Mouse (Mus musculus) c-Kit-positive CD71-negative TER-119-negative erythroid progenitor cells, embryonic 14.5 days (primary cell): Measurements from ENCODE around the gene Tusc2.
A peak's percentile ranks its signal among the peaks of the same experiment; 100 is the strongest.

Source experiments
- DNase-seq: peaks from one replicate; pipeline ENCODE4 v3.0.0-alpha.2; 2013; ENCODE audit warnings: low read depth

Gene Tusc2

DNA sequence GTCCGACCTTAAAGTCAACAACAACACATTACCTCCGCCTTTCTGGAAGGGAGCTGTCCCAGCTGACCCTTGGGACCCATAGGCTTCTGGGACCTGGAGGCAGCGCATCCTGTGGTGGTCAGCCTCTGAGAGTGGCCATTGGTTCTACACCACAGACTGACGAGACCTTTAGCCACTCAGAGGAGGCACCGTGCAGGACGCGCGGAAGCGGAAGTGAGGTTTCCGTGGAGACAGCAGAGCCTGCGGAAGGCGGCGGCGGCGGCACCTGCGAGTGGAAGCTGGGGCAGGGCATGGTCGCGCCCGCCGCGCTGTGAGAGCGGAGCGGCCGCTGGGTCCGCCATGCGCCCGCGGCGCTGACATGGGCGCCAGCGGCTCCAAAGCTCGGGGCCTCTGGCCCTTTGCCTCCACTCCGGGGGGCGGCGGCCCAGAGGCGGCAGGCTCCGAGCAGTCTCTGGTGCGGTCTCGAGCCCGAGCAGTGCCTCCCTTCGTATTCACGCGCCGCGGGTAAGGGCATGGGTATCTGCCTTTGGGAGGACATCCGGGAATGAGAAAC, at the start of gene Tusc2:
Gene Tusc2, plus strand, starts transcription at position 227 of the 553 bp plus-strand sequence.
- peak; percentile 88 for DNase-seq

DNA sequence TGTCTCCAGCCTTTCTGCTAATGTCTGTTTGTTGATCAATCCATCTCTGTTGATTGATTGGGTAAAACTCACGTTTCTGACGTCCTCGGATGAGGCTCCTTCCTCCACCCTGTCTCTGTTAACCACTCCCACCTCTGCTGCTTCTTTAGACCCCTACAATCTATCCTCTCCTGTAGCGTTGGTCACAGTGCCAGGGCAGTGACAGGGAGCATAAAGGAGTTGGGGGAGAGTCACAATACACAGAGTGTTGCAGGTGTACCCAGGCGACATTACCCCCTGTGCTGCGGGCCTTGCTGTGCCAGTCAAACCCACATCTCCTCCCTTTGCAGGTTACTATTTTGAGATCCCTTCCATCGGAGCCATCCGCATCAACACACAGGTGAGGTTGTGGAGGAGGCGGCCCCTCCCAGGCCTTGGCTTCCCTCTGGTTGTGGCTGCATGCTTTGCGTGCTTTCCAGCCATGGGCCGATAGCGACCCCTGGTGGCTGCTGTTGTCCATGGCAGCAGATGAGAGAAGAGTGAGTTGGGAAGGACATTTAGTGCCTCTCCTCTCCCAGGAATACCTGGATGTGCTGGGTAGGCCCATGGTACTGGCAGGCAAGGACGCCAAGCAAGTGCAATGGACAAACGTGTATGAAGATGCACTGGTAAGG, 48.6 kb upstream of the Tusc2 start:
- peak; percentile 58 for DNase-seq

DNA sequence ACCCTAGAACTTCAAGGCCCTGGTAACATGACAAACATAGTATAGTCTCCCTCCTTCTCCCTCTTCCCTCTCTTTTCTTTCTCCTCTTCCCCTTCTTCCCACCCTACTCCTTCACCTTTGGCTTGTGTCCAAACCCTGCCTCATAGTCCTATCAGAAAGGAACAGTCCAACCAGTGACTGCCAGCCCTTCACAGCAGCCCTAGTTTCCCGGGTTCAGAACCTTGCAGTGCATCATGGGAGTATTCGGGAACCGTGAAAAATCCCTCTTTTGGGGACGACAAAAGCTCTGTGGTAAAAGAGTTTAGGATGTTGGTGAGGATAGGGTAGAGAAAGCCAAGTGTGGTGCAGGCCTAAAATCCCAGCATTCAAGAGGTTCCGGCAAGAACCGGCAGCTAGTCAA, 42.7 kb upstream of the Tusc2 start:
- DNase-seq = no peak

DNA sequence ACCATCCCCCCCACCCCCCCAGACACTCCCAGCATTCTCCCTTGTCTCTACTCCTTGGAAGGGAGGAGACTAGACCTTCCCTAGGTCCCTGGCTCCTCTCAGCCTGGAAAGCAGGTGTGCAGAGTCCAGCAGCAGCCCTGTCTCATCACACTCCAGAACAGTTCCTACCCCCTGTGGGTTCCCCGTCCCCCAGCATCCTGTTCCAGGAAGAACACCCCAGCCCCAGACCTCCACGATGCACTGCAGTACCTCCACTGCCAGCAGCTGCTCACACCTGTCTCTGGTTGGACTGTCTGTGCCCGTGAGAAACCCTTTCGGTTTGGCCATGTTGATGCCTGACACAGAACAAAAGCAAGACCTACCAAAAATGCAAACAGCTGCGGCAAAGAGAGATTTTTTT, 41.9 kb upstream of the Tusc2 start:
- DNase-seq = no peak

DNA sequence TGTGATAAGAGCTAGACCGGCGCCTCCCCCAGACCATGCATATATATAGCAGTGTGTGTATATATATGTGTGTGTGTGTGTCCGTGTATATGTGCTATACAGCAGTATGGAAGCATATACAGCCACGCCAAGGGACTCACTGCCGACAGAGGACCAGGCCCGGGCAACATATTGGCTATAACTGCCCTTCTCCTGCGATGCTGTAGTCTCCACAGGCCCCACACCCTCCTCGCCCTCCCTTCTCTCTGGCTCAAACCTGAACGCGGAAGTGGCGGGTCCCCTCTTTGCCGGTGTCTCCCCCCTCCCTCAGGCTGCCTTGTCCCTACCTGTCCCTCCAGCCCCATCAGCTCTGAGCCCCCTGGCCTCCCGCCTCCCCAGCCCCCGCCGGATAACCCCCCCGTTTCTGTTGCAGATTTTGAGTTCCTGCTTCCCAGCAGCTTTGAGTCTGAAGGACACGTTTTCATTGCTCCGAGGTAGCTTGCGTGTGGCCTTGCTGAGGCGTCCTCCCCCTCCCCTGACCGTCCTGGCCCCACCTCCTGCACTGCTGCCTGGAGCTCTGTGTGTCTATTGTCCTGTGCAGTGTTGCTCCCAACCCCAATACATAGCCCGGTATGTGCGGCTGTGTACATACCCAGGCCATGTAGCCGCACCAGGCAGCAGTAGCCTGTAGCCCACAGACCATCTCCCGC, 41.2 kb upstream of the Tusc2 start:
- DNase-seq = no peak

DNA sequence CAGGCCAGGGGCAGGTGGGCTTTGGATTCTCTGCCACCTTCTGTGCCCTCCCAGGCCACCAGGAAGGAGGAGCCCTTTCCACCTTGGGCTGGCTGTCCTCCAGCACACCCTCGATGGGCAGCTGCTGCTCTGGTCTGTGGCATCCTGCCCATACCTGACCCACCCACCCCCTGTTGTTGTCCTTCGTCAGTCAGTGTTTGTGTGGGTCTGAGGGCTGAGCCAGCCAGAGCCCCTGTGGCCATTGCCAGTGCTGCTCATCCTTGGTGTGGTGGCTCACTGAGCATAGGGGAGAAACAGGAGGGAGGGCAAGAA, 40.7 kb upstream of the Tusc2 start:
- no peak for DNase-seq

DNA sequence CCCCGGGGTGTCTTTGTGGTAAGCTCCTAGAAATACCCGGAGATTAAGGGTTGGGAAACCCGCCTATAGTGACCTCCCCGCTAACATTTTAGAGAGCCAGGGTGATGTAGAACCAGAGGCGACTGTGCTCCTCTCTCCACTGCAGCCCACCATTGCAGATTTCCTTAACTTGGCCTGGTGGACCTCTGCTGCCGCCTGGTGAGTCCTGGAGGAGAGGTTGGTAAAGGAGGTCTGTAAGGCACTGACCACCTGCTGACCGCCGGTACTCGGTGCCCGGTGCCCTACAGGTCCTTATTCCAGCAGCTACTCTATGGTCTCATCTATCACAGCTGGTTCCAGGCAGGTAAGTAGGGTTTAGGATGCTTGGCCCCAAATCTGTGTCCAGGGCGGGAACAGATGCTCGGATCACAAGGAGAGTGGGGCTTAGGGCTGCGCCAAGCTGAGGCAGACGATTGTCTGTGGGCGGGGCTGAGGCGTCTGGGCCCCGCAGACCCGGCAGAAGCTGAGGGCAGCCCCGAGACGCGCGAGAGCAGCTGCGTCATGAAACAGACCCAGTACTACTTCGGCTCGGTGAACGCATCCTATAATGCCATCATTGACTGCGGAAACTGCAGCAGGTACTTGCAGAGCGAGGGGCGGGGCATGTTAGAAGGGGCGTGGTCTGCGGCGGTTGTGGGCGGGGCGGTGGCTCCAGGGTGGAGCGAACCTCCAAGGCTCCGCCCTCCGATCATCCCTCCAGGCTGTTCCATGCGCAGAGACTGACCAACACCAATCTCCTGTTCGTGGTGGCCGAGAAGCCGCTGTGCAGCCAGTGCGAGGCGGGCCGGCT, 36.6 kb upstream of the Tusc2 start:
- peak; percentile 56 for DNase-seq

DNA sequence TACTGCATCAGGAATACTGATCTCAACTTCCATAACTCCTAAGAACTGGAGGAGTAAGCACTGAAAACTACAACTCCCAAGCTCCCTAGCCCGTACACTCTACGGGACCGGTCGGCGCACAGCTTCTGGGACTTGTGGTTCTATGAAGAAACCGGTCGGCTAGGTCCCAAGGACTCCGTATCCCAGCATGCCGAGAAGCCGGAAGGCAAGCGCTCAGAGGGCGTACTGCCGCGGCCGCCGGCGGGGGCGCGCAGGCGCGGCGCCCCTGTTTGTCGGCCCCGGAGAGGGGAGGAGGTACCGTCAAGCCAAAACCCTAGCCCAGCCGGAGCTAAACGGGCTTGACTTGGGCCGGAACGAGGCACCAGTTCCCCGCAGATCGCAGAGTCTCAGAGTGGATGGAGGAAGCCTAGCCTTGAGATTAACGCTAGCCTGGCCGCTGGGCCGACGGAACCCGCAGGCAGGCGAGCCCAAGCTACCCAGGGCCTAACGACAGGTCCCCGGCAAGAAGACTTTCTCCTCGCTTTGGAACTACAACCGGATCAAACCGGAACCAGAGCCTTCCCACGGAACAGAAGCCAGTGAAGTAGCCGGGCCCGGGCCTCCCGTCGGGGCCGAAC, 29.2 kb upstream of the Tusc2 start, which contains the start of gene Tmem115:
Gene Tmem115, plus strand, starts transcription at position 155 of the 617 bp plus-strand sequence.
- DNase-seq = peak; percentile 86

DNA sequence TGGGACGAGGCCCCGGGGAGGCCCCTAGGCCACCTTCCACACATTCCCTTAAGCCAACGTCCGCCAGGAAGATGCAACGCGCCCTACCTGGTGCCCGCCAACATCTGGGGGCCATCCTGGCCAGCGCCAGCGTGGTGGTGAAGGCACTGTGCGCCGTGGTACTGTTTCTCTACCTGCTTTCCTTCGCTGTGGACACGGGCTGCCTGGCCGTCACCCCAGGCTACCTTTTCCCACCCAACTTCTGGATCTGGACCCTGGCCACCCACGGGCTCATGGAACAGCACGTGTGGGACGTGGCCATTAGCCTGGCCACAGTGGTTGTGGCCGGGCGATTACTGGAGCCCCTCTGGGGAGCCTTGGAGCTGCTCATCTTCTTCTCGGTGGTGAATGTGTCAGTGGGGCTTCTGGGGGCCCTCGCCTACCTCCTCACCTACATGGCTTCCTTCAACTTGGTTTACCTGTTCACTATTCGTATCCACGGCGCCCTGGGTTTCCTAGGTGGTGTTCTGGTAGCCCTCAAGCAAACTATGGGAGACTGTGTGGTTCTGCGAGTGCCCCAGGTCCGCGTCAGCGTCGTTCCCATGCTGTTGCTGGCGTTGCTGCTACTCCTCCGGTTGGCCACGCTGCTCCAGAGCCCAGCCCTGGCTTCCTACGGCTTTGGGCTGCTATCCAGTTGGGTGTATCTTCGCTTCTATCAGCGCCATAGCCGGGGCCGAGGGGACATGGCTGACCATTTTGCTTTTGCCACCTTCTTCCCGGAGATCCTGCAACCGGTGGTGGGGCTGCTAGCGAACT, 28.4 kb upstream of the Tusc2 start:
- no peak for DNase-seq

DNA sequence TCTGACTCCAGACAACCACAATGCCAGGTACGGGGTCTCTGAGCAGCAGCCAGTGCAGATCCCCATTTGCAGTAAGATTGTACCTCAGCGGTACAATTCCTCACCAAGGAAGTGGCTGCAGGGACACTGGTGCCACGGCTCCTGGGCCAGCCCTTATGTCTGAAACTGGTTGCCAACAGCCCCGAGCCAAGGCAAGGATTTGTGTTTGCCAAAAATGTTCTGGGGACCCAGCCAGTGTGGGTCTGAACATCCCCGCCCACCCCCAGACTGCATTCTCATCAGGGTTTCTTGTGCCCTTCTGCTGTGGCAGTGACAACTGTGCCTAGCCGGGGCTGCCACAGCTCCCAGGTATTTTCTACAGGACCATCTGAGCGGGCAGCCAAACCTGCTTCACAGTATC, 24.8 kb upstream of the Tusc2 start:
- no peak for DNase-seq

DNA sequence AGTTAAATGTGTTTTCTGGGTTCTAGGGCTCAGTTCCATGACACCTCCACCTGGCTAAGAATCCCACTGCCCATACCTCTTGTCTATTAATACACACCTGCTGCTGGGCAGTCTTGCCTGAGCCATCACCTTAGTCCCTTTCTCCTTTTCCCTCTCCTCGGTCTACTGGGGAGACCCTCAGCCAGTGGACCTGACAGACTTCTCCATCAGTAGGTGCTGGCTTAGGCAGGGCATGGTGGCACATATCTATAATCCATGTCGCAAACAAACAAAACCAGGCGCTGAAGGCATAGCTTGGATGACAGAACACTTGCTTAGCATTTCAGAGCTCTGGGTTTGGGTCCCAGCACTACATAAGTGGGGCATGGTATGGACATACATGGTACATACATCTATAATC, 24.3 kb upstream of the Tusc2 start:
- no peak for DNase-seq

DNA sequence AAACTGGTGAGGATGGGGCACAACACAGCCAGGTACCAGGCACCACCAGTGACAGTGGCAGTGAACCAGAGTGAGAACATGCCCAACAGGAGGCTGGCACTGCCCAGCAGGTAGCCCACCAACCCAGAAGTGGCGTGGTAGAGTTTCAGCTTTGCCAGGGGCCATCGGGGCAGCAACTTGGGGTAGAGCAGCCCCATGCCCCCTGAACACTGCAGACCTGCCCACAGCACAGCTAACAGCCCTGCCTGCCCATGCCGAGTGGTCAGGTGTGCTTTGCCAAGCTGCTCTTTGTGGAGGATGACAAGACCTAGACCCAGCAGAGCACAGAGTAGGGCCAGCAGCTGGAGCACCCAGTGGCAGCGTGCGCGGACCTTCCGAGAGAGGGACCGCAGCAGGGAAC, 23.1 kb upstream of the Tusc2 start:
- no peak for DNase-seq

DNA sequence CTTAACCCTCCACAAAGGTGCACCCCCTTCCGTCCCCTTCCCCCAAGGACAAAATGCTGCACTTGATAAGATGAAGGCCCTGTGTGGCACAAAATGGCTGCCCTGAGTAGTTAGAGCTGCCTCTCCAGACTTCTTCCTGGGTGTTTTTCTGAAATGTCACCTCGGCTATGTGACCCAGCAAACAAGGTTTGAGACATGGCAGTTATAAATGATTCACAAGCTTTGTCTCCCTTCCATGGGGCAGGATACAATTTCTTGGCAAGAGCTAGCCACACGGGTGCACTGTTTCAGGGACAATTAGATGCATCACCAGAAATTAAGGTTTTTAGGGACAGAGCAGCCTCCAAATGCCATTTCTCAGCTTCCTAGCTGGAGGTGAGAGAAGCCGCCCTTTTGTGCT, 22.6 kb upstream of the Tusc2 start:
- no peak for DNase-seq

DNA sequence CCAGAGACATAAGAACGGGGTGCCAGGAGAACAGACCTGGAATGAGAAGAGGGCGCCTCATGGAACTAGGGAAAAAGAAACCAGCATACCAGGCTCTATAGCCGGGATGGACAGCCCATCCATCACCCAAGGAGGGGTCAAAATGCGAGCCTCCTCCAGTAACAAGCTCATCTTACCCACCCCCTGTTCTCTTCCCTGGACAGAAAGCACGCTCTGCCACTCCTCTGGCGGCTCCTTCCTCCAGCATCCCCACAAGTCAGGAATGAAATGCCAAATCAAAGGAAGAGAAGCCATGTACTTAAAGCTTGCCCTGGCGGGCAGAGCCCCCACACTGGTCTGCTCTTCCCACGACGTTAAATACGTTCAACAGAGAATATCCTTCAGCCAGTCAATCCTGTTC, 22.1 kb upstream of the Tusc2 start:
- DNase-seq = no peak

DNA sequence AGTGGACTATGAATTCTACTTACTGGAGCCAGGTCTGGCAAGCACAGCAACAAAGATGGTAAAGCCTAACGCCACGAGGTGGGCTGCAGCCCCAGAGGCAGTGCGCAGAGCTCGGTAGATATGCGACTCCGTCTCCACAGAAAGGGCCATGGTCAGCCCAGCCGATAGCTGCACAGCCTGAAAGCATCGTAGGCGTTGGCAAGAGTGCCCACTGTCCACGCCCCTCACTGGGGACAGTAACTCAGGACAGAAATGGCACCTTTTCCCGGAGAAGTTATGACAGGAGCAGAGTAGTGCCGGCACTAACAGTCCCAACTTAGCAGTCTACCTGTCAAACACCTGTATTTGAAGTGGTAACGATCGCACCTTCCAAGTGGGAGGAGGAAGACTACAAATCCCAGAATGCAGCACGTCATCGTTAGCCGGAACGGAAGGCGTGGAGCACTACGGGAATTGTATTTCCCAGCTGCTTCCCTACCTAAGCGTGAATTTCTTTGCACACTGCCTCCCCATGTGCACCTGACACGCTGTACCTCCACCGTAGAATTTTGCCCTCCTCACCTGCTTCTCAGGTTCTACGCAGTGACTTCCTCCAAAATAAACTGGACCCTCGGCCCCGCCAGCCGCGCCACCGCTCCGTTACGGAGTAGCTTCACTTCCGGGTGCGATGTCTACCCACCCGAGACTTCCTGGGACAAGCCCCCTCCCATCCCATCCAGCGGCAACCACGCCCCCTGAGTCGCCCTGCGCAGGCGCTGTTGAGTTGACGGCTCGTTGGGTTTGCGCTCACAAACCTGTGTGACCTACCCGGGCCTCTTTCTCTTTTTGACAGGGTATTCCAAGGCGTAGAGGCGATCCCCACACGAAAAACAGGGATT, 21.3 kb upstream of the Tusc2 start, which contains the start of the genes Cyb561d2 and Nprl2:
Gene Cyb561d2, minus strand, starts transcription at position 720 of the 878 bp plus-strand sequence.
Gene Nprl2, plus strand, starts transcription at position 753 of the 878 bp plus-strand sequence.
- DNase-seq = peak; percentile 92

DNA sequence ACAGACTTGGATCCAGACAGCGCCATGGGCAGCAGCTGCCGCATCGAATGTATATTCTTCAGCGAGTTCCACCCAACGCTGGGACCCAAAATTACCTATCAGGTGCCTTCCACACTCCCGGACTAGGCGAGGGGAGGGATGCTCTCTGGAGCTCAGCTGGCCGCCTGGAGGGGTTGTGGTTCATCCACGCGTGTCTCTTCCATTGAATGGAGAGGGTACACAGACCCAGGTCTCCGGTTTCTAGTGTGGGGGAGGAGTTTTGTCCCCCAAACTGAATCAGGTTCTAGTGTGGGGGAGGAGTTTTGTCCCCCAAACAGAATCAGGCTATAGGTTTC, 20.7 kb upstream of the Tusc2 start:
- no peak for DNase-seq

DNA sequence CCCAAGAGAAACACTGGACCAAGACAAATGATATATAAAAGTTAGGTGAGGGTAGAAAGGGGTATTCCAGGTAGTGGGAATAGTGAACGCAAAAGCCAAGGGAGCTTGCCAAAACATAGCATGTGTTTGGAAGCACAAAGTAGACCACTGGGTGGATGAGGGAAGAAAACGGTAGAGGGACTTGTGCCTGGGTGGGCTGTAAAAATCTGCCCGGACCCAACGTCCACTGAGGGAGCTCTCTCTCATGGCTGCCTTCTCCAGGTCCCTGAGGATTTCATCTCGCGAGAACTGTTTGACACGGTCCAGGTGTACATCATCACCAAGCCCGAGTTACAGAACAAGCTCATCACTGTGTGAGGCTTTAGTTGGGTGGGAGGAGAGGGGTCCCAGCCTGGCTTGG, 20.3 kb upstream of the Tusc2 start:
- no peak for DNase-seq

DNA sequence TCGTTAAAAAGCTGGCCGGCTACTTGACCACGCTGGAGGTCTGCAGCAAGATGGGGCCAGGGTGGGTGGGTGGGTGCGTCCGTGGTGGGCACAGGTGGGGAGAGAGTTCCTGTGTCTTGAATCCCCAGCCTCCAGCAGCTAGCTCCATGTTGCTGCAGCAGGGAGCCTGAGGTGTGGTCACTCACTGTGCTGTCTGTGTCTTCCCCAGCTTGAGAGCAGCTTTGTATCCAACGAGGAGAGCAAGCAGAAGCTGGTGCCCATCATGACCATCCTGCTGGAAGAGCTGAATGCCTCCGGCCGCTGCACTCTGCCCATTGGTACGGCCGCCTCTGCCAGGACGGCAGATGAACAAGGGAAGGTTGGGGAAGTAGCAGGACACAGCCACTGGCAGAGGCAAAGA, 19.8 kb upstream of the Tusc2 start:
- DNase-seq = no peak

DNA sequence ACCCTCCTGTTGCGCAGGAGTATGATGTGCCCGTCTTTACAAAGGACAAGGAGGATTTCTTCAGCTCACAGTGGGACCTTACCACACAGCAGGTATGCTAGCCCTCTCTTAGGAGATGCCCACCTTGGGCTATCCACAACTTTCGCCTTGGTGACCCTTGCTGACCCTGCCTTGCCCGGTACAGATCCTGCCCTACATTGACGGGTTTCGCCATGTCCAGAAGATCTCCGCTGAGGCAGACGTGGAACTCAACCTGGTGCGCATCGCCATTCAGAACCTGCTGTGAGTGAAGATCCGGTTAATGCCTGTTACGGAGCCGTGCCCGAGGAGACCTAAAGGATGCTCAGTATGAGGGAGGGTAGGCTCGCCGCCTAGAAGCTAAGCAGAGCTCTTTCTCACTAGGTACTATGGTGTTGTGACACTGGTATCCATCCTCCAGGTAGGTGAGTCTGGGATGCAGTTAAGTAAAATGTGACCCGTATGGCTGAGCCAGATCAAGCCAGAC, 18.8 kb upstream of the Tusc2 start:
- no peak for DNase-seq

DNA sequence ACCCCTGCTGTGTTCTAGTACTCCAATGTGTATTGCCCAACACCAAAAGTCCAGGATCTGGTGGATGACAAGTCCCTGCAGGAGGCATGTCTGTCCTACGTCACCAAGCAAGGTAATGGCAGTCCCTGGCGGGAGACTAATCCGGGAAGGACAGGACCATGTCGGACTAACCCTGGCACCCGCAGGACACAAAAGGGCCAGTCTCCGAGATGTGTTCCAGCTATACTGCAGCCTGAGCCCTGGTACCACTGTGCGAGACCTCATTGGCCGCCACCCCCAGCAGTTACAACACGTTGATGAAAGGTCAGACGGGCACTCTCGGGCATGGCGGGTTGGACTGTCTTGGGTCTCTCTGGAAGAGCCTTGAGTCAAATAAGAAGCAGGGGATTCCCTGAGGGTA, 18.3 kb upstream of the Tusc2 start:
- DNase-seq = no peak
